Mouse (Mus musculus) WW6 (cell line): ENCODE measurements at regions not wholly inside any gene's neighbourhood (a gene's known extent, or its start where the extent isn't known, plus 50 kb on each side); places are given as distances from the start of the nearest gene placed in this dataset.
"Not testable (repeated sequence)": the region's sequence is repeated elsewhere in the genome, so short reads cannot be mapped to it uniquely, and the experiment has no call there.

Source experiments
- DNase-seq: peaks from one replicate; pipeline ENCODE4 v3.0.0-alpha.2; 2013; ENCODE audit warnings: low read depth, low spot score

GRCm38 (mm10) chr10:43671785-43672184, 93.7 kb downstream of the Cd24a start:
- no peak for DNase-seq

- no peak for DNase-seq
These were observed 94.4 kb downstream of the Cd24a start for GRCm38 (mm10) chr10:43672490-43672889.

GRCm38 (mm10) chr10:43674749-43675148, 96.7 kb downstream of the Cd24a start:
- DNase-seq: no peak

GRCm38 (mm10) chr10:43675495-43675894, 97.4 kb downstream of the Cd24a start:
- DNase-seq: not testable (repeated sequence)

- no peak for DNase-seq
These were observed 98.2 kb downstream of the Cd24a start for GRCm38 (mm10) chr10:43676289-43676688.

GRCm38 (mm10) chr10:43684247-43685033, 106.4 kb downstream of the Cd24a start:
- peak; percentile 42 for DNase-seq

- no peak for DNase-seq
These were observed 111.3 kb downstream of the Cd24a start for GRCm38 (mm10) chr10:43689161-43689913.

GRCm38 (mm10) chr10:43689914-43690316, 111.8 kb downstream of the Cd24a start:
- no peak for DNase-seq

GRCm38 (mm10) chr10:43693974-43694373, 115.9 kb downstream of the Cd24a start:
- no peak for DNase-seq

GRCm38 (mm10) chr10:43694508-43694907, 116.4 kb downstream of the Cd24a start:
- DNase-seq: no peak

- DNase-seq: no peak
These were observed 117.4 kb downstream of the Cd24a start for GRCm38 (mm10) chr10:43695470-43695869.

- DNase-seq: no peak
These were observed 119.8 kb downstream of the Cd24a start for GRCm38 (mm10) chr10:43697917-43698316.

- DNase-seq: no peak
These were observed 122.5 kb downstream of the Cd24a start for GRCm38 (mm10) chr10:43700371-43701289.

- no peak for DNase-seq
These were observed 124.8 kb downstream of the Cd24a start for GRCm38 (mm10) chr10:43702895-43703294.

- DNase-seq: no peak
These were observed 128.2 kb downstream of the Cd24a start for GRCm38 (mm10) chr10:43706001-43706988.

GRCm38 (mm10) chr10:43707011-43707410, 128.9 kb downstream of the Cd24a start:
- no peak for DNase-seq

- no peak for DNase-seq
These were observed 129.8 kb downstream of the Cd24a start for GRCm38 (mm10) chr10:43707821-43708373.

GRCm38 (mm10) chr10:43709278-43710033, 131.4 kb downstream of the Cd24a start:
- no peak for DNase-seq

- no peak for DNase-seq
These were observed 132.3 kb downstream of the Cd24a start for GRCm38 (mm10) chr10:43710186-43710885.
